Mouse (Mus musculus) kidney, embryonic 16.5 days (tissue): ENCODE results near the gene Grb2. TPM values are rescaled to one million over a fixed set of nuclear protein-coding genes. Genes with fewer than 3 reads are reported as not detected.

ENCODE experiments used
- ATAC-seq: fragments of 200-750 bp; cut with Nextera tagmentation; 2 replicates; pipeline ENCODE4 v1.8.0; 2017; ENCODE audit warnings: moderate TSS enrichment; ENCODE audit not compliant: low FRiP score, low TSS enrichment
- H3K27ac ChIP-seq: fragments of 300-500 bp; sonication (generic); 2 replicates; pipeline ENCODE4 v1.5.1; 2014; ENCODE audit warnings: low read length
- H3K27me3 ChIP-seq: fragments of 300-500 bp; sonication (generic); 2 replicates; pipeline ENCODE4 v1.6.1; 2014; ENCODE audit warnings: low read length, control low read depth, mixed read lengths; ENCODE audit not compliant: insufficient read depth
- H3K36me3 ChIP-seq: fragments of 300-500 bp; sonication (generic); 2 replicates; pipeline ENCODE4 v1.6.1; 2014; ENCODE audit warnings: low read length, control low read depth, mixed read lengths; ENCODE audit not compliant: insufficient read depth
- H3K4me1 ChIP-seq: fragments of 300-500 bp; sonication (generic); 2 replicates; pipeline ENCODE4 v1.6.1; 2014; ENCODE audit warnings: low read length, control low read depth, mixed read lengths; ENCODE audit not compliant: insufficient read depth
- H3K4me2 ChIP-seq: fragments of 300-500 bp; sonication (generic); replicated peaks from 2 replicates; pipeline ENCODE4 v1.6.1; 2014; ENCODE audit warnings: low read depth, low read length
- H3K4me3 ChIP-seq: fragments of 300-500 bp; sonication (generic); 2 replicates; pipeline ENCODE4 v1.5.1; 2014; ENCODE audit warnings: mild to moderate bottlenecking, low read length
- H3K9ac ChIP-seq: fragments of 300-500 bp; sonication (generic); replicated peaks from 2 replicates; pipeline ENCODE4 v1.6.1; 2014; ENCODE audit warnings: low read length
- H3K9me3 ChIP-seq: fragments of 300-500 bp; sonication (generic); 2 replicates; pipeline ENCODE4 v1.6.1; 2016; ENCODE audit warnings: low read length, control low read depth
- WGBS: fragments of 180-500 bp; shearing (Covaris S2); extraction: QIAGEN DNeasy Blood & Tissue Kit; methylation state at CpG from one replicate; pipeline ENCODE4 v1.1.7; 2014; 5-methylcytosine and 5-hydroxymethylcytosine counted together
- polyA plus RNA-seq: library from polyadenylated mRNA; unstranded; fragments of >200 nt; fragmentation: Nextera tagmentation; extraction: Ambion mirVana; gene quantifications from 2 replicates; pipeline ENCODE4 v1.2.1, GENCODE M21; 2015

The Grb2 gene
- polyA plus RNA-seq, 1 experiment from 2014 or later = 87.0 TPM

DNA sequence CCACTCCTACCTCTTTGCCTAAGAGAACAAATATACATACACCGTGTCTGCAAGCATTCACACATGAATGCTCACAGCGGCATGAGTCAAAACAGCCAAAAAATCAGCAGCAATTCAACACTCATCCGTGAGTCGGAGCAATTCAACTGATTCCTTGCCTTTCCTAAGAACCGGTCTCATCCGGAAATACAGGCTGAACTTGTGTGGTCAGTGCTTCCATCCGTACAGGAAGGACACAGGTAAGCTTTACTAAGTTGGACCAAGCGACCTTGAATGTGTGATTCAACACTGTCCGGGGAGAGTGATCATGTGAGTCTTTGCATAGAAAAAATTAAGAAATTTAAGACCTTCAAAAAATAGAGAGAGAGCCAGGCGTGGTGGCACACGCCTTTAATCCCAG, 32.7 kb upstream of the Grb2 start:
- Histone ChIP-seq H3K9me3 (no peaks in the 10 kb centered on the region), H3K36me3 (no peaks in the 10 kb centered on the region), H3K27me3 (no peaks in the 10 kb centered on the region), H3K4me3 (no peak overlapping the region), H3K27ac (no peak overlapping the region), H3K4me2 (no peak overlapping the region), H3K9ac (no peak overlapping the region), H3K4me1 (no peaks in the 10 kb centered on the region)
- WGBS = 78% methylated on average over 11 of the region's 11 CpGs
- ATAC-seq = no peak

GRCm38 (mm10) chr11:115738275-115738885, 30.0 kb upstream of the Grb2 start:
- WGBS = 22% methylated on average over 13 of the region's 13 CpGs
- H3K27ac ChIP-seq = no peak overlapping the region
- H3K36me3 ChIP-seq = no peaks in the 10 kb centered on the region
- no peaks in the 10 kb centered on the region for H3K9me3 ChIP-seq
- no peak for ATAC-seq
- no peak overlapping the region for H3K4me3 ChIP-seq
- H3K27me3 ChIP-seq = no peaks in the 10 kb centered on the region
- no peak overlapping the region for H3K4me2 ChIP-seq
- no peak overlapping the region for H3K9ac ChIP-seq
- no peaks in the 10 kb centered on the region for H3K4me1 ChIP-seq

DNA sequence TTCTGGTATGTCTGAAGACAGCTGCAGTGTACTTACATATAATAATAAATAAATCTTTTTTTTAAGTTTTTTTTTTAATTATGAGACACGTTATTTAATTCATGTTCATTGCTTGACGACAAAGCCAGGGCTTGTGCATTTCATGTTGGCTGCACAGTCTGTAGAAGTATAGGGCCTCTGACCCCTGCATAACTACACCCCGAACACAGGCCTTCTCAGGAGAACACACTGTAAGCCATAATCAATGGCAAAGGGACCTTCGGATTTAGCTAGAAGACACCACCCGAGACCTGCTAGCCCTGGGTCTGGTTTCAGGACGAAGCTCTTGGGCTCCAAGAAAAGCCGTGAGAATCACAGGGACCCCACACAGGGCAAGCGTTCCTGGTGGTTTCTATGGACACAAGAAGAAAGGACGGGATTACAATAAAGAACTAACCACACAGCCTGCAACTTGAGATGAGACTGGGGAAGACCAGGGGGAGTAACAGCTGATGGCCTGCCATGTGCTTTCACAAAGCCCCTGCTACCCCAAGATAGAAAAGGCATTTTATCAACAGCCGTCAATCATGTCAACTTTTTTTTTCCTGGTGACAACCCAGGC, 29.3 kb upstream of the Grb2 start:
- no peak overlapping the region for H3K27ac ChIP-seq
- ATAC-seq = no peak
- 66% methylated on average over 10 of the region's 10 CpGs for WGBS

DNA sequence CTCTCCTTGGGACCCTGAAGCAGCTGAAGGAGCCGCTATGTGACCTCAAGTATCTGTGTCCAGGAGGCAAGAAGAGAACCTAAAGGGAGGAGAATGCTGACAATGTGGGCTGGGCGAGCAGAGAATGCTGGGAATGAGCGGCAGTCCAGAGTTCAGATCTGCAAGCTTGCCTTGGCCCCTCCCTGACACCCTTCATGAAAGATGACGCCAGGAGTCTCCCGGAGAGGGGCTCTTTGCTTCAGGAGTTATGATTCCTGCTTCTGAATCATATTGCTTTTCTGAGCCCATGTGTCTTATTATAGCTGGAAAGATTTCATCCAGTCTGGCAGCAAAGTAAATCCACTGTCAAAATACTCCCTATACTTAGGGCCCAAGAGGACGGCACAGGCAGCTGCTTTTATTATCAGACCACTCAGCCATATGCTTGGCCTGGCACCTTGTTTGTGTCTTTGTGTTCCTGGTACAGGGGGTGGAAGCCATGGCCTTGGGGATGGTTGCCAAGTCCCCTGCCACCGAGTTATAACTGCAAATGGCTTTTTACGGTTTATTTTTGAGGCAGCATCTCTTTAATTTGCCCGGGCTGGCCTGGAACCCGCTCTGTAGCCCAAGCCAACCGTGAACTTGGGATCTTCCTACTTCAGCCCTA, 25.8 kb upstream of the Grb2 start:
- Histone ChIP-seq H3K9me3 (no peaks in the 10 kb centered on the region), H3K27me3 (no peaks in the 10 kb centered on the region), H3K36me3 (no peaks in the 10 kb centered on the region), H3K27ac (no peak overlapping the region), H3K4me3 (no peak overlapping the region), H3K4me2 (no peak overlapping the region), H3K9ac (no peak overlapping the region), H3K4me1 (no peaks in the 10 kb centered on the region)
- ATAC-seq = no peak
- WGBS = 61% methylated on average over 11 of the region's 11 CpGs

More for the DNA sequence above, 29.3 kb upstream of the Grb2 start:
- Histone ChIP-seq H3K4me2 (no peak overlapping the region), H3K27me3 (no peaks in the 10 kb centered on the region), H3K4me3 (no peak overlapping the region), H3K9ac (no peak overlapping the region), H3K9me3 (no peaks in the 10 kb centered on the region), H3K4me1 (no peaks in the 10 kb centered on the region), H3K36me3 (no peaks in the 10 kb centered on the region)

DNA sequence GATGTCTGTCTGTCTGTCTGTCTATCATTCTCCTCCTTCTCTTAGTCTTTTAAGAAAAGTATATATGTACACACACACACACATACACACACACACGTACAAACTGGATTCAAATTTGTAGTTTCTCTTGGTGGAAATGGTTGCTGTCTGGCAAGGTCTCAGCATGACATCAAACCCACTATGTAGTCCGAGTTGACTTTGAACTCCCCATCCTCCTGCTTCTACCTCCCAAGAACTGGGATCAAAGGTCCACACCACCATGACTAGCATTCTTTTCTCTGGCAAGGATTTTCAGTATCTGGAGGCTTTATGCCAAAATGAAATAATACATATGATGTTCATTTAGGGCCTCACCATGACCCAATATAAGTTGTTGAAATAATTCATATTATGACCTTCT, 14.8 kb upstream of the Grb2 start:
- Histone ChIP-seq H3K4me3 (no peak overlapping the region), H3K27me3 (no peaks in the 10 kb centered on the region), H3K27ac (no peak overlapping the region), H3K4me1 (0 out of 2 replicates have a peak, but pooled peaks cover 5% of the 10 kb centered on the region), H3K4me2 (no peak overlapping the region), H3K36me3 (no peaks in the 10 kb centered on the region), H3K9me3 (no peaks in the 10 kb centered on the region), H3K9ac (no peak overlapping the region)
- WGBS = 72% methylated on average over 2 of the region's 2 CpGs
- no peak for ATAC-seq

DNA sequence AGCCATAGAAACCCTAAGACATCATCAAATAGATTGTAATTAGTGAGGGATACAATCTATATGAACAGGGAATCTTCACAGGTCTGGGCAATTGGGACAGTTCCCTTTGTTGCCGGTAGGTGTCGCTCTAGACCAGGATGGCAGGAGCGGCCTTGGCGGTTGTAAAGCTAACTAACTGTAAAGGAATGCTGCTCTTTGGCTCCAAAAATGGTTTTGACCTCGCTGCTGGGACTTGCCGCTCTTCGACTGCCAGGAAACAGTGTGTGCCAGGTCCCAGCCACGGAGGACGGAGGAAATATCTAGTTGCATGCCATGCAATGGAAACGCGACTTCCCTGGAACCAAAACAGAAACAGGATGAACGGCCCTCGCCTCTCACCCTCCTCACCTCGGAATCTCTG, 14.2 kb upstream of the Grb2 start:
- WGBS = 11% methylated on average over 14 of the region's 14 CpGs
- H3K27me3 ChIP-seq = no peaks in the 10 kb centered on the region
- H3K4me1 ChIP-seq = 0 out of 2 replicates have a peak, but pooled peaks cover 5% of the 10 kb centered on the region
- H3K4me3 ChIP-seq = peak overlapping the region; percentile 22
- H3K4me2 ChIP-seq = peak overlapping the region; percentile 44
- H3K9me3 ChIP-seq = no peaks in the 10 kb centered on the region
- peak; percentile 27; the same call in 1 of the 2 replicates for ATAC-seq
- H3K9ac ChIP-seq = no peak overlapping the region
- no peak overlapping the region for H3K27ac ChIP-seq
- no peaks in the 10 kb centered on the region for H3K36me3 ChIP-seq

DNA sequence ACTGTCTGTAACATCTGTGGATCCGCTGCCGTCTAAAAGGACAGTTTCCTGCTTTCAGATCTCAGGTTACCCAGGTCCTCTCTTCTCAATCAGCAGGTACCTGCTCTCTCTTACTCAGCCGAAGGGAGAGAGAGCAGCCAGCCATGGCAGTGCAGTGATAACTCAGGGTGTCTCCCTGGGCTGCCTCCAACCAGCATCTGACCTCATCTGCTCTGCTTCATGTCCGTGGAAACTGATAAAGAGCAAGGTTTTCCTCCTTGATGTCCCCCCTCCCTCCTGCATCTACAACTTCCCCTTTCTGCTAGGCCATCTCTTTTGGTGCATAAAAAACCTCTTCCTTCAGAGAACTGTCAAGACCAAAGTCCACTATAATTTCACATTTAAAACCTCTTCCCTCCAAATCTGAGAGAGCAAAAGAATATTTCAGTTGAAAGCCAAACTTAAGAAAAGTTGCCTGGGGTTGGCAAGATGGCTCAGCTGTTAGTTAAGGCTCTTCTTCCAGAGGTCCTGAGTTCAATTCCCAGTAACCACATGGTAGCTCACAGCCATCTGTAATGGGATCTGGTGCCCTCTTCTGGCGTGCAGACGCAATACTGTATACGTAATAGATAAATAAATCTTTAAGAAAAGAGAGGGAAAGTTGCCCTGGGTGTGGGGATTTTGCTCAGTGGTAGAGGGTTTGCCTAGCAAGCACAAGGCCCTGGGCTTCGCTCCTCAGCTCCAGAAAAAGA, 9.4 kb upstream of the Grb2 start:
- Histone ChIP-seq H3K4me2 (no peak overlapping the region), H3K9me3 (no peaks in the 10 kb centered on the region), H3K36me3 (no peaks in the 10 kb centered on the region), H3K27ac (no peak overlapping the region), H3K9ac (no peak overlapping the region), H3K27me3 (no peaks in the 10 kb centered on the region), H3K4me1 (0 out of 2 replicates have a peak, but pooled peaks cover 2% of the 10 kb centered on the region), H3K4me3 (no peak overlapping the region)
- no peak for ATAC-seq
- 51% methylated on average over 8 of the region's 8 CpGs for WGBS

DNA sequence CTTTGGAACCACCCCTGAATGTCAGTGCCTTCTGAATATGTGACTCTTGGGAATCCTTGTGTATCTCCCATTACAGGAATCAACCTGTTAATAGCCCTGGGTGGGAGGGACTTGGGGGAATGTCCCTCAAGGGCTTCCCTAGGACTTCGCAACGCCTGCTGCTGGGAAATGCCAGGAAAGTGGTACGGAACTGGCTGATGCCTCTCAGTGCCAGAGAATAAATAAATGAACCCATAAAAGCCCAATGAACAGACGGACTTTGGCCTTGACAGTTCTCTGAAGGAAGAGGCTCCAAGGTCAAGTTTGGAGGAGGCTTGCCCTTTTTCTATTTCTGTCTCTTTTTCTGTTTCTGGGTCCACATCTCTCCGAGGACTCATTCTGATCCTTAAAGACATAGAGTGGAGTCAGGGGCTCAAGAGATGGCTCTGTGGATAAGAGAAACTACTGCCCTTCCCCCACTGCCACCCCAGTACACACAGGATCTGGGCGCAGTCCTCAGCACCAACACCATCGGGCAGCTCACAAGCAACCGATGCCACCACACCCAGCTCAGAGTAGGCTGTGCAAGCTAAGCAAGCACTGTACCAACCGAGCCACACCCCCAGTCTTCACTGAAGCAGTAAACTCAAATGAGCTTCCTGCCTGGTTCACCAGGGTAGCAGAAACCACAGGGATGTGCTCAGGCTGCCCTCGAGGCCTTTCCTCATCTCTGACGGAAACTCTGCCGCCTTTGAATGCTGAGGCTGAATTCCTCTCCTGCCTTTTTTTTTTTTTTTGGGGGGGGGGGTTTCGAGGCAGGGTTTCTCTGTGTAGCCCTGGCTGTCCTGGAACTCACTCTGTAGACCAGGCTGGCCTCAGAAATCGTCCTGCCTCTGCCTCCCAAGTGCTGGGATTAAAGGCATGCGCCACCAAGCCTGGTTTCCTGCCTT, 8.3 kb upstream of the Grb2 start:
- WGBS = 58% methylated on average over 15 of the region's 15 CpGs

GRCm38 (mm10) chr11:115714491-115714890, 6.1 kb upstream of the Grb2 start:
- 7% methylated on average over 7 of the region's 7 CpGs for WGBS
- ATAC-seq = no peak

More for the DNA sequence above, 8.3 kb upstream of the Grb2 start:
- Histone ChIP-seq H3K27me3 (no peaks in the 10 kb centered on the region), H3K36me3 (no peaks in the 10 kb centered on the region), H3K4me1 (no peaks in the 10 kb centered on the region), H3K27ac (no peak overlapping the region), H3K4me3 (no peak overlapping the region), H3K9ac (no peak overlapping the region), H3K9me3 (no peaks in the 10 kb centered on the region), H3K4me2 (no peak overlapping the region)
- ATAC-seq = no peak

More at GRCm38 (mm10) chr11:115714491-115714890, 6.1 kb upstream of the Grb2 start:
- H3K4me2 ChIP-seq = no peak overlapping the region
- no peak overlapping the region for H3K4me3 ChIP-seq
- no peaks in the 10 kb centered on the region for H3K4me1 ChIP-seq
- H3K27me3 ChIP-seq = no peaks in the 10 kb centered on the region
- H3K9ac ChIP-seq = no peak overlapping the region
- H3K36me3 ChIP-seq = no peaks in the 10 kb centered on the region
- no peaks in the 10 kb centered on the region for H3K9me3 ChIP-seq
- H3K27ac ChIP-seq = no peak overlapping the region
